Mouse (Mus musculus) intestine, embryonic 15.5 days (tissue): ENCODE measurements at regions not wholly inside any gene's neighbourhood (a gene's known extent, or its start where the extent isn't known, plus 50 kb on each side); places are given as distances from the start of the nearest gene placed in this dataset.

ENCODE experiments used
- ATAC-seq: fragments of 200-750 bp; cut with Nextera tagmentation; 2 replicates; pipeline ENCODE4 v1.8.0; 2017; ENCODE audit warnings: moderate TSS enrichment, moderate library complexity
- H3K27ac ChIP-seq: fragments of 300-500 bp; sonication (generic); 2 replicates; pipeline ENCODE4 v1.5.1; 2015; ENCODE audit warnings: mild to moderate bottlenecking, inconsistent platforms
- H3K27me3 ChIP-seq: fragments of 300-500 bp; sonication (generic); replicated peaks from 2 replicates; pipeline ENCODE4 v1.6.1; 2015; ENCODE audit warnings: inconsistent platforms
- H3K36me3 ChIP-seq: fragments of 300-500 bp; sonication (generic); 2 replicates; pipeline ENCODE4 v1.6.1; 2015; ENCODE audit warnings: inconsistent platforms
- H3K4me1 ChIP-seq: fragments of 300-500 bp; sonication (generic); replicated peaks from 2 replicates; pipeline ENCODE4 v1.6.1; 2015; ENCODE audit warnings: inconsistent platforms
- H3K4me2 ChIP-seq: fragments of 300-500 bp; sonication (generic); replicated peaks from 2 replicates; pipeline ENCODE4 v1.6.1; 2015; ENCODE audit warnings: mild to moderate bottlenecking, inconsistent platforms
- H3K4me3 ChIP-seq: fragments of 300-500 bp; sonication (generic); replicated peaks from 2 replicates; pipeline ENCODE4 v1.5.1; 2015; ENCODE audit warnings: inconsistent platforms
- H3K9ac ChIP-seq: fragments of 300-500 bp; sonication (generic); 2 replicates; pipeline ENCODE4 v1.6.1; 2015; ENCODE audit warnings: inconsistent platforms
- H3K9me3 ChIP-seq: fragments of 300-500 bp; sonication (generic); 2 replicates; pipeline ENCODE4 v1.6.1; 2016; ENCODE audit warnings: inconsistent platforms
- WGBS: fragments of 180-500 bp; shearing (Covaris S2); methylation state at CpG from one replicate; pipeline ENCODE4 v1.1.7; 2015; 5-methylcytosine and 5-hydroxymethylcytosine counted together

GRCm38 (mm10) chr7:128910134-128910533 lies 165.4 kb downstream of the Sec23ip start:
- H3K27ac ChIP-seq: no peak overlapping the region
- no peak overlapping the region for H3K4me2 ChIP-seq
- H3K27me3 ChIP-seq: no peaks in the 10 kb centered on the region
- H3K9ac ChIP-seq: no peak overlapping the region
- no peaks in the 10 kb centered on the region for H3K9me3 ChIP-seq
- no peak overlapping the region for H3K4me3 ChIP-seq
- ATAC-seq: no peak
- H3K36me3 ChIP-seq: no peaks in the 10 kb centered on the region
- 74% methylated on average over 4 of the region's 4 CpGs for whole genome bisulfite sequencing
- no peaks in the 10 kb centered on the region for H3K4me1 ChIP-seq

GRCm38 (mm10) chr7:128937976-128938730 lies 193.4 kb downstream of the Sec23ip start:
- Histone ChIP-seq H3K4me2 (no peak overlapping the region), H3K27ac (no peak overlapping the region)
- WGBS: 37% methylated on average over 6 of the region's 6 CpGs

DNA sequence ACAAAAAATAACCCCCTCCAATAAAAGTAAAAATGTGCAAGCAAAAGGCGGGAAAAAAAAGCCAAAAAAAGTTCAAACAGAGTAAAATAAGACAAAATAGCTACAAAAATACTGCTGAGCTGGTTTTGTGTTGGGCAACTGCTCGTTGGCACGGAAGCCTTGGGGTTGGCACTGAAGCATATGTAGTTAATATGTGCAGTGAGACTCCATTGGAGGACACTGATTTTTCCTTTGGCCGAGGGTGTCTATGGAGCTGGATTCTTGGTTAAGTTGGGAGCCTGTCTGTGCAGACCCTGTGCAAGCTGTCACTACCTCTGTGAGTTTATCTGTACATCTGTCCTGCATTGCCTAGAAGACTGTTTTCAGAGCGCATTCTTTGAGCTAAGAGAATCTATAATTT lies 215.8 kb downstream of the Sec23ip start:
- H3K9ac ChIP-seq: no peak overlapping the region
- H3K4me1 ChIP-seq: no peaks in the 10 kb centered on the region
- H3K27ac ChIP-seq: no peak overlapping the region
- WGBS: 88% methylated on average over 5 of the region's 5 CpGs
- H3K9me3 ChIP-seq: no peaks in the 10 kb centered on the region
- no peak for ATAC-seq
- no peaks in the 10 kb centered on the region for H3K36me3 ChIP-seq
- H3K4me2 ChIP-seq: no peak overlapping the region
- no peaks in the 10 kb centered on the region for H3K27me3 ChIP-seq
- no peak overlapping the region for H3K4me3 ChIP-seq

More at GRCm38 (mm10) chr7:128937976-128938730, 193.4 kb downstream of the Sec23ip start:
- ATAC-seq: no peak
- H3K4me3 ChIP-seq: no peak overlapping the region
- H3K36me3 ChIP-seq: no peaks in the 10 kb centered on the region
- no peaks in the 10 kb centered on the region for H3K4me1 ChIP-seq
- H3K9ac ChIP-seq: no peak overlapping the region
- H3K27me3 ChIP-seq: no peaks in the 10 kb centered on the region
- no peaks in the 10 kb centered on the region for H3K9me3 ChIP-seq

- WGBS: 60% methylated on average over 4 of the region's 4 CpGs
- no peak overlapping the region for H3K9ac ChIP-seq
- H3K4me1 ChIP-seq: no peaks in the 10 kb centered on the region
- H3K4me3 ChIP-seq: no peak overlapping the region
- H3K27me3 ChIP-seq: no peaks in the 10 kb centered on the region
- no peak overlapping the region for H3K27ac ChIP-seq
- no peaks in the 10 kb centered on the region for H3K9me3 ChIP-seq
- ATAC-seq: peak; percentile 78
- H3K4me2 ChIP-seq: no peak overlapping the region
- no peaks in the 10 kb centered on the region for H3K36me3 ChIP-seq
Measured at GRCm38 (mm10) chr7:128979904-128980303, 235.2 kb downstream of the Sec23ip start.

DNA sequence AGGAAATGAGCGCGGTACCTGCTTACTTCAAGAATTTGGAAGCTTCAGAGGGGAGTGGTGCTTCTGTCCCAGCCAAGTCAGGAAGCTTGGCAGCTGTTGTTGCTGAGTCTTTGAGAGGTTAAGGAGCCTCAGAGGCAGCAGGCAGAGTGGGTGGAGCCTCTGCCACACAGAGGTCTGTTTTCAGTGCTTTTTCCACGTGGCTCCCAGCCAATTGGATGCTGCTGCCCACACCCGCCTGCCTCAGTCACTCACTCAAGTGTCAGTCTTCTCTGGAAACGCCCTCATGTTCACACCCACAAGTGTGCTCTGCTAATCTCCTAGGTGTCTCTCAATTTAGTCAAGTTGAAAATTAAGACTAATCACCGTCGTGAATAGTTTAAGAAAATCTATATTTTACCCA lies 236.1 kb downstream of the Sec23ip start:
- no peaks in the 10 kb centered on the region for H3K27me3 ChIP-seq
- no peak overlapping the region for H3K4me2 ChIP-seq
- no peaks in the 10 kb centered on the region for H3K36me3 ChIP-seq
- no peaks in the 10 kb centered on the region for H3K4me1 ChIP-seq
- no peak for ATAC-seq
- no peak overlapping the region for H3K4me3 ChIP-seq
- H3K9ac ChIP-seq: no peak overlapping the region
- no peak overlapping the region for H3K27ac ChIP-seq
- no peaks in the 10 kb centered on the region for H3K9me3 ChIP-seq
- 55% methylated on average over 7 of the region's 7 CpGs for WGBS

DNA sequence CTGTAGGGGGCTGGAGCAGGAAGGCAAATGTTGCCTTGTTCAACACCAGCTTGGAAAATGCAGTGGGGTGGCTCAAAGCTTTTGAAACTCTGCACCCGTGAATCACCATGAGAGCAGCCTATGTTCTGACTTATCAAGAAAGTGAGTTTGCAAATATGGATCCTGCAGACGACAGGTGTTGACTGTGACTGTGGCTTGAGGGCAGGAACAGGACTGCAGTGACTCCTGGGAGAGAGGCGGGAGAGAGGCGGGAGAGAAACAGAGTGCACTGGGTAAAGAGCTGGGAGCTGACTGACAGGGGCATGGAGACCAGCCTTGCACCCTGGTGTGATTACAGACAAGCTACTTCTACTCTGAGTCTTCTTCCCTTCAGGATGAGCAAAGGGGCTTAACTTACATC lies 254.0 kb downstream of the Sec23ip start:
- no peaks in the 10 kb centered on the region for H3K27me3 ChIP-seq
- H3K4me2 ChIP-seq: no peak overlapping the region
- no peak overlapping the region for H3K9ac ChIP-seq
- H3K36me3 ChIP-seq: no peaks in the 10 kb centered on the region
- H3K27ac ChIP-seq: no peak overlapping the region
- H3K4me3 ChIP-seq: no peak overlapping the region
- H3K4me1 ChIP-seq: no peaks in the 10 kb centered on the region
- WGBS: 59% methylated on average over 4 of the region's 4 CpGs
- ATAC-seq: no peak
- H3K9me3 ChIP-seq: no peaks in the 10 kb centered on the region

GRCm38 (mm10) chr7:129002419-129002818 lies 254.4 kb upstream of the Plpp4 start:
- WGBS: 73% methylated on average over 5 of the region's 5 CpGs
- Histone ChIP-seq H3K27ac (no peak overlapping the region), H3K4me1 (no peaks in the 10 kb centered on the region), H3K9ac (no peak overlapping the region), H3K4me2 (no peak overlapping the region), H3K36me3 (no peaks in the 10 kb centered on the region), H3K4me3 (no peak overlapping the region), H3K27me3 (no peaks in the 10 kb centered on the region), H3K9me3 (no peaks in the 10 kb centered on the region)
- ATAC-seq: peak; percentile 65

GRCm38 (mm10) chr7:129003150-129003549 lies 253.7 kb upstream of the Plpp4 start:
- 54% methylated on average over 1 of the region's 1 CpGs for WGBS
- H3K36me3 ChIP-seq: no peaks in the 10 kb centered on the region
- H3K27me3 ChIP-seq: no peaks in the 10 kb centered on the region
- no peak overlapping the region for H3K27ac ChIP-seq
- ATAC-seq: peak; percentile 49
- H3K4me2 ChIP-seq: no peak overlapping the region
- no peaks in the 10 kb centered on the region for H3K4me1 ChIP-seq
- H3K4me3 ChIP-seq: no peak overlapping the region
- no peaks in the 10 kb centered on the region for H3K9me3 ChIP-seq
- H3K9ac ChIP-seq: no peak overlapping the region

- Histone ChIP-seq H3K4me1 (no peaks in the 10 kb centered on the region), H3K4me2 (no peak overlapping the region), H3K27ac (no peak overlapping the region), H3K4me3 (no peak overlapping the region), H3K9ac (no peak overlapping the region), H3K27me3 (no peaks in the 10 kb centered on the region), H3K36me3 (no peaks in the 10 kb centered on the region), H3K9me3 (no peaks in the 10 kb centered on the region)
- no peak for ATAC-seq
- 87% methylated on average over 6 of the region's 6 CpGs for WGBS
Measured at GRCm38 (mm10) chr7:129016353-129016752, 240.5 kb upstream of the Plpp4 start.

DNA sequence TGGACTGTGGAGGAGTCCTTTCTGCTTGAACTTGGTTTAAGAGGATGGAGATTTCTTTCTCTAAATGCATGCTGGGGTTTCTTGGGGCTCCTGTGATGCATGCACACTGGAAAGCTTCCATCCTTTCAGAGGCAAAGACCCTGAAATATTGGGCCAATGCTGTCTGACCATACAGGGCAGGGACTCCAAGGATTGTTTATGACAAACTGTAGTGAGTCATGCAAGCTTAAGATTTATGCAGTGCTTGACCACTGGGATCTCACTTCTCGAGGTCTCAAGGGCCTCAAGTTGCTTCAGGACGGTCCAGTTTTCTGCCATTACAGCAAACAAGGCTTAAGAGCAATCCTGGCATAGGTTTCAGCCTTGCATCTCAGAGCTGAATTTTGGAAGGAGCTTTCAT lies 229.7 kb upstream of the Plpp4 start:
- Histone ChIP-seq H3K4me3 (no peak overlapping the region), H3K27me3 (no peaks in the 10 kb centered on the region), H3K27ac (no peak overlapping the region), H3K36me3 (no peaks in the 10 kb centered on the region), H3K9ac (no peak overlapping the region), H3K9me3 (no peaks in the 10 kb centered on the region), H3K4me2 (no peak overlapping the region), H3K4me1 (no peaks in the 10 kb centered on the region)
- 48% methylated on average over 2 of the region's 2 CpGs for WGBS
- ATAC-seq: no peak

DNA sequence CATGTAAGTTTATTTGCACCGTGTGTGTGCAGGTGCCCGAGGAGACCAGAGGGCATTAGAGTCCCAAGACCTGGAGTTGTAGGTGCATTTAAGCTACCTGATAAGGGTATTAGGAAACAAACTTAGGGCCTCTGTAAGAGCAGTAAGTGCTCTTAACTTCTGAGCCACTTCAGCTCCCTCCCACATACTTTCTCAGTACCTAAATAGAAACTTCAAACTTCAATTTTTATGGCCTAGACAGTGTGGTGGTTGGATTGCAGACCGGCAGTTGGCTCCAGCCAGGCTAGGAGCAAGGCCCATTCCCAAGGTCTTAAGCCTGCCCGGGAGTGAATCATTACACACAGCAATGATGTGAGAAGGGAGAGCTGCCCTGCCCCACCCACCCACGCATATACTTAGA lies 208.8 kb upstream of the Plpp4 start:
- peak; percentile 89 for ATAC-seq
- Histone ChIP-seq H3K27me3 (no peaks in the 10 kb centered on the region), H3K9ac (no peak overlapping the region), H3K9me3 (no peaks in the 10 kb centered on the region), H3K4me2 (no peak overlapping the region), H3K4me1 (no peaks in the 10 kb centered on the region), H3K36me3 (no peaks in the 10 kb centered on the region), H3K4me3 (no peak overlapping the region), H3K27ac (no peak overlapping the region)
- WGBS: 49% methylated on average over 5 of the region's 5 CpGs

DNA sequence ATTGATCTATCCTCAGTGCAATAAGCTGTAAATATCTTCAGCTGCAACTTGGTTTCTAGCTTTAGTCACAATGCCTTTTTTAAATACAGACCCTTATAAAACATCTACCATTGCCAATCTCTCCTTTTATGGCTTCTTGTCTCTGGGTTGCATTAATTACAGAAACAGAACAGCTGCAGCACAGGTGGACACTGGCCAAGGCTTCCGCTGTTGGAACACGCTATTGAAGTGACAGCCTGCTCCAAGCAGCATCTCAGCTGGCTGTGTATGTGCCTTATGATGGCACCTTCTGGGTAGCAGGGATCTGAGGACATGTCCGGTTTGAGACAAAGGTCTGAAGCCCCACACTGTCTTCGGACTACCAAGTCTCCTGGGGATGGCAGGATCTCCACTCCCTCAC lies 207.1 kb upstream of the Plpp4 start:
- ATAC-seq: no peak
- H3K4me3 ChIP-seq: no peak overlapping the region
- no peaks in the 10 kb centered on the region for H3K4me1 ChIP-seq
- H3K27me3 ChIP-seq: no peaks in the 10 kb centered on the region
- WGBS: 78% methylated on average over 4 of the region's 4 CpGs
- no peaks in the 10 kb centered on the region for H3K36me3 ChIP-seq
- no peak overlapping the region for H3K9ac ChIP-seq
- H3K4me2 ChIP-seq: no peak overlapping the region
- no peak overlapping the region for H3K27ac ChIP-seq
- no peaks in the 10 kb centered on the region for H3K9me3 ChIP-seq

GRCm38 (mm10) chr7:129050675-129051074 lies 206.2 kb upstream of the Plpp4 start:
- Histone ChIP-seq H3K4me1 (no peaks in the 10 kb centered on the region), H3K9me3 (no peaks in the 10 kb centered on the region), H3K4me3 (no peak overlapping the region), H3K9ac (no peak overlapping the region), H3K36me3 (no peaks in the 10 kb centered on the region), H3K4me2 (no peak overlapping the region), H3K27me3 (no peaks in the 10 kb centered on the region), H3K27ac (no peak overlapping the region)
- ATAC-seq: no peak
- 86% methylated on average over 1 of the region's 1 CpGs for WGBS
